Mouse (Mus musculus) E14TG2a.4 (cell line): Measurements from ENCODE around the gene Gm44511.

Experiments
- H3K27me3 ChIP-seq: 2 replicates; pipeline ENCODE4 v1.6.1; 2014; ENCODE audit warnings: low read length, control low read depth; ENCODE audit not compliant: insufficient read depth
- H3K36me3 ChIP-seq: 2 replicates; pipeline ENCODE4 v1.6.1; 2014; ENCODE audit warnings: low read length, control low read depth; ENCODE audit not compliant: insufficient read depth
- H3K4me1 ChIP-seq: replicated peaks from 2 replicates; pipeline ENCODE4 v1.6.1; 2014; ENCODE audit warnings: low read depth, low read length, control low read depth
- H3K4me3 ChIP-seq: replicated peaks from 2 replicates; pipeline ENCODE4 v1.5.1; 2014; ENCODE audit warnings: mild to moderate bottlenecking, low read length
- H3K9me3 ChIP-seq: 2 replicates; pipeline ENCODE4 v1.6.1; 2014; ENCODE audit warnings: low read length, control low read depth
- CTCF ChIP-seq: conservative IDR thresholded peaks from 2 replicates; pipeline ENCODE4 v1.5.1; 2014; ENCODE audit warnings: low read length
- NANOG ChIP-seq: IDR thresholded peaks from 2 replicates; pipeline ENCODE4 v1.6.1; 2014; ENCODE audit warnings: borderline replicate concordance, low read length, mixed read lengths
- POU5F1 ChIP-seq: IDR thresholded peaks from 2 replicates; pipeline ENCODE4 v1.6.1; 2014; ENCODE audit warnings: low read length, borderline replicate concordance

Gene Gm44511

DNA sequence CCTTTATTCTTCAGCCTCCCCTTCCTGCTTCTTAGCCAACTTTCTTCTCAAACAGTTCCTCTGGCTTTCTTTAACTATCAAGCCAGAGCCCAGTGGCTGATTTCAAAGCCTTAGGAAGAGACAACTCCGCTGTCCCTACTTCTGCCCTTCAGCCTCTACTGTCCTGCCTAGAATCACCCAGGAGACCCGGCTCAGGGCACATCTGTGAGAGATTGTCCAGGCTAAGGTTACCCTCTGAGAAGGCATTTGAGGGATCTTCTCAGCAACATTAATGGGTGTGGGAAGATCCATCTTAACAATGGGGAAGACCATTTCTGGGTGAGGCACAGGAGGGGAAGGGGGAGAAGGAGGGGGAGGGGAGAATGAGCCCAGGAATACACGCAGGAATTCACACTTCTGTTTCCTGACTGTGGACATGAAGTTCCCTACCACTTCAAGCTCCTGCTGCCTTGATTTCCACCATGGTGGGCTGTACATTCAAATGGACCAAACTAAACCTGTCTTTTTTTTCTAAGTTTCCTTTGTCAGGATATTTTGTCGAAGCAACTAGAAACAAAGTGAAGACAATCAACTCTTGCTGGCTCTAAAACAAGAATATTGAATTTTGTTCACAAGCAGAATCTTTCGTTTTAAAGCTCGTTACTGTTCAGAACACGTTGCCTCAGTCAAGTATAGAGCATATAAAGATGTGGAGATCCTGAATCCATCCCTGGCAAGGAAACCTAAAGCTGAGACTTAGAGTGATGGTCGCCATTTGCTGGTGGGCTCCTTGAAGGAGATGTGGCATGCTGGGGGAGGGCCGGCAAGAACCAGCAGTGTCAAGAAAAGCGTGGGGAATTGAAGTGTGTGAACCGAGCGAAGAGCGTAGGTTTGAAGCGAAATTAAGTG, 11.6 kb upstream of the Gm44511 start:
- peak overlapping the region; percentile 90 for H3K4me3 ChIP-seq
- H3K4me1 ChIP-seq, result peaks cover 22% of the 10 kb centered on the region
- H3K9me3 ChIP-seq, result peaks cover 23% of the 10 kb centered on the region
- TF ChIP-seq CTCF (no peak), POU5F1 (no peak), NANOG (no peak)
- no peaks in the 10 kb centered on the region for H3K36me3 ChIP-seq
- peaks cover 13% of the 10 kb centered on the region for H3K27me3 ChIP-seq

DNA sequence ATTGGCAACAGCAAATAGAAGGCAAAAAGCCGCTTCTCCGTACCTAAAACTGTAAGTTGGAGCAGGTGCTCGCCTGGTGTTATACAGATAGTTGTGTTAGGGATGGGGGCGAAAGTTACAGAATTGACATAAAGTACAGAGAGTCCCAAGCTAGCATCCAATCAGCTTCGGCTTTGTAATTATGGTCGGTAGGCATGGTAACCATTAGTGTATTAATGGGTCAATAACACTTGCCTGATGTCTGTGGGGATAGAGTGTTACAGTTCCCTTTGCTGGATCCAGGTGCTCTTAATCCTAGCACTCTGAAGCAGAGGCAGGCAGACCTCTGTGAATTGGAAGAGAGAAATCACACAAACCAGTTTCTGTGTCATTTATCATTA, 10.8 kb upstream of the Gm44511 start:
- TF ChIP-seq POU5F1, result no peak
- TF ChIP-seq NANOG, result no peak
- TF ChIP-seq CTCF, result no peak
- Histone ChIP-seq H3K9me3 (peaks cover 23% of the 10 kb centered on the region), H3K4me3 (no peak overlapping the region), H3K4me1 (peaks cover 16% of the 10 kb centered on the region), H3K27me3 (peaks cover 5% of the 10 kb centered on the region), H3K36me3 (no peaks in the 10 kb centered on the region)

DNA sequence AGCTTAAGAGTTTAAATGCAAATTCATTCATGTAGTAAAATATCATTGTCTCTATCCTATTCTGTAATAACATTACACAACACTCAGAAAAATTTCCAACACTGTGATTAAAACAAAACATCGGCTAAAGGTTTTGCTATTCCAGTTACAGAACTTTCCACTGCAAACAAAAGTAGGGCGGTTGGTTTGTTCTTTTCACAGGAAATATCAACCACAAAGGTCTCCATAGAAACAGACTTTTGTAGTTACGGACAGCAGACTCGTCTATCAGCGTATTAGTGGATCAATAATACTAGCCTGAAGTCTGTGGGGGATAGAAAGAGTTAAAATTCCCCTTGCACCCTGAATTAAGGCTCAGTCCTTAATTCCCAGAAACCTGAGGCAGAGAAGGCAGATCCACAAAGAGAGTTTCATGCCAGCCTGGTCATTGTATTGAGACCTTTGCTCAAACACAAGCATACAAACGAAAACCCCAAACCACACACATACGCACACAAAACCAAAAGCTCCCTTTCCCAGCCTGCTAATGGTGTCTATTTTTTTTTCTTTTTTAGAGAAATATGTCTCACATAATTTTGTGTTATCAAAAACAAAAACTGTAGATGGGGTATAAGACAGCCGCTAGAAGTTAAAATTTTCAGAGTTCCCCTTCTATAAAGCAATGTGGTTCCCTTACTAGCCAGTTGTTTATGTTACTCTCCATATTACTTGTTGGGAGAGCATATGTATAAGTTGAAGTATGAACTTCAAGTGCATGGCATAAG, 10.3 kb upstream of the Gm44511 start:
- Histone ChIP-seq H3K4me1 (peaks cover 11% of the 10 kb centered on the region), H3K4me3 (no peak overlapping the region), H3K36me3 (no peaks in the 10 kb centered on the region), H3K27me3 (no peaks in the 10 kb centered on the region), H3K9me3 (peaks cover 23% of the 10 kb centered on the region)
- no peak for TF ChIP-seq POU5F1
- no peak for TF ChIP-seq CTCF
- no peak for TF ChIP-seq NANOG

DNA sequence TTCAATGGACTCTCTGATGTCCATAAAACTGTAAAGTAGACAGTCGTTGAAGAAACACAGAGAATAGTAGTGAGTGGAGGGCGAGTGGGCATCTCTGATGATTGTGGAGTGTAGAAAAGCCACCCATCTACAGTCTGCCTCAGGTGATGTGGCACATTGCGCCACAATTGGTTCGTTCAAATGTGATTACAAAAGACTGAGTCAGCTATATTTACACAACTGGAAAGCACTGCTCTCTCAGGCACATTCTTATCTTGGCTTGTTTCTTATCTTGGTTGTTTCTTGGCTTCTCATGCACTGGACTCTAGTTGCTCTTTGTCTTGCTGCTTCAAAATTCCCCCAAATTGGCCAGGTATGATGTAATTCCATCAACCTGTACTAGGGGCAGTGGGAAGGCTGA, 9.5 kb upstream of the Gm44511 start:
- H3K36me3 ChIP-seq, result no peaks in the 10 kb centered on the region
- peaks cover 11% of the 10 kb centered on the region for H3K4me1 ChIP-seq
- H3K9me3 ChIP-seq, result peaks cover 23% of the 10 kb centered on the region
- no peak for TF ChIP-seq CTCF
- TF ChIP-seq POU5F1, result no peak
- TF ChIP-seq NANOG, result no peak
- H3K27me3 ChIP-seq, result no peaks in the 10 kb centered on the region
- H3K4me3 ChIP-seq, result no peak overlapping the region

DNA sequence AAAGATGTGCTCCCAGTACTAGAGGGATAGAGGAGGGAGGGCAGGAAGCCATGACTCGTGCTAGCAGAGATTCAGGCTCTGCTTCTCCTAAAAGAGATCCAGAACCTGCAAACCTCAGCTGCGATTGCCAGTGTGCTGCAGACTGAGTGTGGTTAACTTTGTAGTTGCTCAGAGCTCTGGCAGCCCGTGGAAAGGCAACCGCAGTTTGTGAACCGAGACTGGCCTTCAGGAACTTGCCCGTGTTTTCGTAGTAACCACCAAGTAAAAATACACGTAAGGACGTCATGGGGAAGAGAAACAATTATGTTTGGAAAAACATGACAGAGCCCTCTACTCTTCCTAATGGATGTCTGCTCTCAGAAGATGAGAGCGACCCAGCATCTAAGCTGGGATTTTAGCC, 6.9 kb upstream of the Gm44511 start:
- H3K36me3 ChIP-seq, result no peaks in the 10 kb centered on the region
- TF ChIP-seq CTCF, result no peak
- no peak overlapping the region for H3K4me3 ChIP-seq
- H3K4me1 ChIP-seq, result no peaks in the 10 kb centered on the region
- no peaks in the 10 kb centered on the region for H3K27me3 ChIP-seq
- peaks cover 34% of the 10 kb centered on the region for H3K9me3 ChIP-seq

DNA sequence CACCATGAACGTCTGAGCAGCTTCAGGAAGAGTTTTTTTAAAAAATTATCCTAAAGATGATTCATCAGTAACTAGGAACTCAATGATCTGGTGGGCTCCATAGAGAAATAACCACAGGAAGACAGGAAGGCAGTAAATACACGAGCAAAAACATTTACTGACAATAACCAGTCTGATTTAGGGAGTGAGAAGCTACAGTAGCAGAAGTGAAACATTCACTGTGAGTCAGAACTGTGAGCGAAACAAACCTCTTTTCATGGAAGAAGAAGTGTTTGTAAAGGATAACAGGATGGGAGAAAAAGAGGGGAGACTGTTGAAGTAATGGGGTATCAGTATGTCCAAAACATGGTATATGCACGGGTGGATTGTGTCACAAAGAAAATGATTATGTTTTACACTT, 3.7 kb upstream of the Gm44511 start:
- H3K4me3 ChIP-seq, result no peak overlapping the region
- H3K9me3 ChIP-seq, result peaks cover 44% of the 10 kb centered on the region
- no peaks in the 10 kb centered on the region for H3K27me3 ChIP-seq
- H3K4me1 ChIP-seq, result no peaks in the 10 kb centered on the region
- no peaks in the 10 kb centered on the region for H3K36me3 ChIP-seq
- TF ChIP-seq CTCF (no peak), NANOG (no peak), POU5F1 (no peak)

DNA sequence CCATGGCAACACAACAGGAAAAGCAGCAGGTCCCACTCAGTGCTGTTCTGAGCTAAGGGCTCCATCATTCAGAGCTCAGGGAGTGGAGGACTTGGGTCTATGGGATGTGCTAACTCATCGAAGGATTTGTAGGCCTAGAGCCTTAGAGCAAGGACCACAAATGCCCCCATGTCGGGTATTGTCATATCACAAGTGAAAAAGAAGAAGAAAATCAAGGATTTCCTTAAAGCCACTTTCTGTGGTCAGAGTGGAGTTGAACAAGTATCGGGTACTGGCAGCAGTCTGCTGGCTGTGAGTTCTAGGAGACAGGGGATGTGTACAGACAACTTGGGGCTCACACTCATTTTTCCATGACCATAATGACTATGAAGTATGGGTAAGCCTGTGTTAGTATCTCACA, 666 bp upstream of the Gm44511 start:
- peaks cover 69% of the 10 kb centered on the region for H3K9me3 ChIP-seq
- no peaks in the 10 kb centered on the region for H3K27me3 ChIP-seq
- H3K36me3 ChIP-seq, result no peaks in the 10 kb centered on the region
- H3K4me1 ChIP-seq, result no peaks in the 10 kb centered on the region
- no peak for TF ChIP-seq NANOG
- TF ChIP-seq POU5F1, result no peak
- no peak for TF ChIP-seq CTCF
- H3K4me3 ChIP-seq, result no peak overlapping the region

DNA sequence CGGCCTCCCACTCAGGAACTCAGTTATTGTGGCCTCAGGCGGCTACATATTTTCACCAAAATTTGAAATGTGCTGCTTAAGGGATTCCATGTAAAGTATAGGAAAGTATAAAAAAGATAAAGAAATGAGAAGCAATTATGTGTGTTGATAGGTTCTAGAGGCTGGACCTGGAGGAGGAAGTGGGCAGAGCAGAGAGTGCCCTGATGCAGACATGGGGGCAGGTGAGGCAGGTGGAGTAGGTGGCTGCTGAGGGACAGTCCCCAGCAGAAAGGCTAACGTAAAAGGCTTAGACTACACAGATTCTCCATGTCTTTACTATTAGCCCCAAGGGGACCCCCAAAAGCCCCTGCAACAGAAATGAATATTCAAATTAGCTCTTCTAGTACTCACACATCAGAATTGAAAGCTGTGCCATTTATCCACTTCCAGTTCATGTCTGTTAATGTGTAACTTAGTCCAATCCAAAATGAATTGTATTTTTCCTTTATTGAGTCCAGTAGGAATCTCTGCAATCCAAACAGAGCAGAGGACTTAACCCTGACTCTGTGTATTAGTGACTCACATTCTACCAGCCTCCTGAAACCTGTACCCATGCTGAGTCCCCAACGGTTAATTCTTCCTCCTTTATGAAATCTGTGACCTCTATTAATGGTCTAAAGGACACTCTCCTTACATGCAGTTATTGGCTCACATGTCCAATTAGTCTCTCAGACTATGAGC, 7.9 kb downstream of the Gm44511 start:
- Histone ChIP-seq H3K36me3 (no peaks in the 10 kb centered on the region), H3K27me3 (no peaks in the 10 kb centered on the region), H3K4me1 (no peaks in the 10 kb centered on the region), H3K9me3 (peaks cover 50% of the 10 kb centered on the region), H3K4me3 (no peak overlapping the region)
- TF ChIP-seq NANOG, result no peak
- no peak for TF ChIP-seq POU5F1
- no peak for TF ChIP-seq CTCF
